Mouse (Mus musculus) cerebellum, postnatal 14 days (tissue): ENCODE measurements at regions not wholly inside any gene's neighbourhood (a gene's known extent, or its start where the extent isn't known, plus 50 kb on each side); places are given as distances from the start of the nearest gene placed in this dataset.
"Not testable (repeated sequence)": the region's sequence is repeated elsewhere in the genome, so short reads cannot be mapped to it uniquely, and the experiment has no call there.

Experiments used
- DNase-seq, 2 experiments: peaks; one replicate each; pipeline ENCODE4 v3.0.0; 2021; ENCODE audit warnings: mixed read lengths in 2 of 2

DNA sequence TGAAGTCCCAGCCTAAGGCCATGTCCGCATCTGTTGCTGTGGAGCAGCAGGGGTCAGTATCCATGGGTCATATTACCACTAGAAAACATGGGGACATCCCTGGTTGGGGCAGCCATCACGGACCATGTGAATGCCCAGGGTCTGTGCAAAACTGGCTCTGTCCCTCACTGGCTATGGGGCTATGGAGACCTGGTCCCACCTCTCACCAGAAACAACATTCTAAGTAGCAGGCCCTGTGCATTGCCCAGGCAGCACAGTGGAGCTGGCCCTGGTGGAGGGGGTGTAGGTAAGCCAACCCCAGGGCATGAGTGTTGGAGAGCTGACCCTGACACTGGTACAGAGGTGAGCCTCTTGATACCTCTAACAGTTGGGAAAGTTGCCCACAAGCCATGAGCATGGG is 213.7 kb downstream of the Macc1 start:
- DNase-seq = no peak

DNA sequence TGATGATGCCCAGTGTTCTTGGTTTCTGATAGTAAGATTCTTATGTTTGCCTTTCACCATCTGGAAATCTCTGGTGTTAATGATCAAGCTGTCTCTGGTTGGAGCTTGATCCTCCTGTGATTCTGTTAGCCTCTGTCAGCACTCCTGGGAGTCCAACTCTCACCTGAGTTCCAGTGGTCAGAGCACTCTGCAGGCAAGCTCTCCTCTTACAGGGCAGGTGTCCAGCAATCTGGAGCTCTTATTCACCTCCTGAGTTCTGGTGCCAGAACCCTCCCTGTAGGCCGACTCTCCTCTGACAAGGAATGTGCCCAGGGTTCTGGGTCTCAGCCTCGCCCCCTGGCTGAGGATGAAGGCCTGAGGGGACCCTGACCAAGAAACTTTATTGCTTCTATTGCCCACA is 234.3 kb downstream of the Macc1 start:
- not testable (repeated sequence) for DNase-seq

DNA sequence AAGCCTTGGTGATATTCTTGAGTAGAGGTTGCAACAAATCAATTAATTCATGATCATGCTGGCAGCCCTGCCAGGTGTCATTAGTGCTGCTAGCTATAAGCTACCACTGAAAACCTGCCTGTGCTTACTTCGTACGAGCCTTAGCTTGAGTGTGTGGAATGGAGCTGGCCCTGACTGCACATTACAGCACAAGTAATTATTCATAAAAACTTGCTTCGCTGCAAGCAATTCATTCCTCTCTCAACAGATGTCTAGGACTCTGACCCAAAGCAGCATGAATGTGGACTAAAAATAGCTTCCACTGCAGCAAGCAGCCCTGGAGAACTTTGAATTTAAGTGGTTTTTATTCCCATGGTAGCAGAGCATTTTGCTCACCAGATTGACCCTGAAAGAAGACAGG is 262.6 kb downstream of the Macc1 start:
- DNase-seq = no peak

DNA sequence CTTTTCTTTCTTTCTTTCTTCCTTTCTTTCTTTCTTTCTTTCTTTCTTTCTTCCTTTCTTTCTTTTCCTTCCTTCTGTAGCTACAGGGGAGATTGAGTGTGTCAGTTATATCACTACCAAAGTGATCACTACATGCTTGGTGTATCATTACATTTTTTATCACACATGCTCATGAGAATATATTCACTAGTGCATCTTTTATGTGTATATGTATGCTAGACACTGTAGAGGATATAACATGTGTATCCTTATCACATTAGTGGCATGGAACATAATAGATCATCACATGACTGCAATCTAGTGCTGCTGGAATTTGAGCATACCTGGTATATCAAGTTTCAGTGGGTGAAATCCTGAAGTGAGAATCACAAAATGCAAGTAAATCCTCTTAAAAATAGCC is 263.2 kb downstream of the Macc1 start:
- DNase-seq = no peak

DNA sequence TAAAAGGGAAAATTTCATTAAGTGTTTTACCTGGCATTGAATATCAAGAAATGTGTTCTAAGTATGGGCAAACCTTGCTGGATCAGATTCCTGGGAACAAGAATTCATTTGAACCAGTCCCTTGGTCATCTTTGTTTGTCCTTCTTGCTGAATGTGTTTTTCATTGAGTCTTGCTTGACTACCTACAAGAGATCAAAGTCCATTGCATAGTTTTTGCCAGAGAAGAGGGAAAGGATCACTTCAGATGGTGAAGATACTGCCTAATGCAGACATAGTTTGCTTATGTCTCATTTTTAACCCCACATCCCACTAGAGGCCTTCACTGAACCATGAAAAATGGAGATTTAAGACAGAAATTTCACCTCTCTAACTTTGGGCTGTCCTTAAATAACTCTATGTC is 287.3 kb downstream of the Macc1 start:
- no peak for DNase-seq

DNA sequence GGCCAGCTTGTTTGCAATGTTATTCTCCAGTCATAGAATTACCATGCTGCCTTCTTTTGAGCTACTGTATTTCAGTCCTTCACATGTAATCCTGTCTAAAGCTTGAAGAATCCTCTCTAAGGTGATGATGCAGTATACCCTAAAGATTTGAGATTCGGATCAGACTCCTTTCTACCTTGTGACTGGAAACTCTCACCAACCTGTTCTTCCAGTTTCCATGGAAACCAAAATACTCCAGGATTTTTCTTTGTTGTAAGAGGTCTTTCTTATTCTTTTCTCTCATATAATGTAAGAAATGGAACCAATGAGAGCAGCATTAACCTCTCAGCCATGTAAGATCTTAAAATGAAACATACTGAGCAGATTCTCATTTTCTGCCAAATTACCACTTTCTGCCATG is 310.2 kb downstream of the Macc1 start:
- no peak for DNase-seq

DNA sequence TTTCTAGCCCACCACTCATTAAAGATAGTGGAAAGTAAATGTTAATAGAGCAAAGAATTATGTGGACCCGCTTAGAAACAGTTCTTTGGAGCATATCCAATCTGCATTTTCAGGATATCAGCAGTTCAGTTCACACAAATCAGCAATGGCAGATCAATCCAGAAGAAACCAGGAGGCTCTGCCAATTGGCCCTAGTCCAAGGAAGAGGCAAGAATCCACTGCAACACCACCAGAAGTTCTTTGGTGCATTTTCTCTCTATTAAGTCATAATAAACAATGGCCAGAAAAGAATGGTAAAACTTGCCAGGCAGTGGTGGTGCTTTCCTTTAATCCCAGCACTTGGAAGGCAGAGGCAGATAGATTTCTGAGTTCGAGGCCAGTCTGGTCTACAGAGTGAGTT is 290.3 kb upstream of the Tmem196 start:
- DNase-seq = peak in 1 of 2 experiments; percentile 9
